Mouse (Mus musculus) cerebral cortex, adult 2 months (tissue): ENCODE results near the gene Gm14308.

Experiments
- WGBS: fragments of 180-500 bp; shearing (Covaris S2); methylation state at CpG from one replicate; pipeline ENCODE4 v1.1.7; 2018; 5-methylcytosine and 5-hydroxymethylcytosine counted together

The Gm14308 gene

GRCm38 (mm10) chr2:176636244-176636643, at the start of gene Gm14308:
Gm14308 (minus strand) TSS chr2:176636344.
- no CpG with 5 or more reads among the region's 4 CpGs for WGBS

GRCm38 (mm10) chr2:176670222-176670621, 34.1 kb upstream of the Gm14308 start, which contains the start of gene Zfp973:
Zfp973 (plus strand) TSS chr2:176670522.
- no CpG with 5 or more reads among the region's 6 CpGs for WGBS
